Mouse (Mus musculus): ENCODE results near the gene Osbpl2. TPM values are rescaled to one million over a fixed set of nuclear protein-coding genes. Genes with fewer than 3 reads are reported as not detected.
A peak's percentile ranks its signal among the peaks of the same experiment; 100 is the strongest.

The Osbpl2 gene
- total RNA-seq, 2 experiments from 2014 or later = 16.9 to 18.8 TPM

DNA sequence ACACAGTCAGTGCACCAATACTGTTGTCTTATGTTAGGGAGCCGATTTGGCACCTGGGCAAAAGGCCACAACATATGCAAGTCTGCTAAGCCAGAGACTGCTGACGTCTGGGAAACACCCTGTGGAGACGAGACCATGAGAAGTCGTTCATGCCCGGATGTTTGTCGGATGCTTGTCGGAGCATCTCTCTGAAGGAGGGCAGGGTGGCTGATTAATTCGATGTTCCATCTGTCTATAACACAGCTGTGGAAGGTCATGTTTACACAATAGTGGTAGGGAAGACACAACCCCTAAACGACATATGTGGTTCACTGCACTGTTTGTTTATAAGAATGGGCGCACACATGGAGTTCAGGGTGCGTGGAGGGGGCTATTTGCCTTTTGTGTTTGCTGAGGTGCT, 81.6 kb downstream of the Osbpl2 start:
- DNase-seq (ENCODE audit: low spot score) = no peak

- DNase-seq (ENCODE audit: low spot score) = no peak
Observed at GRCm38 (mm10) chr2:180201303-180201702, 82.2 kb downstream of the Osbpl2 start.

DNA sequence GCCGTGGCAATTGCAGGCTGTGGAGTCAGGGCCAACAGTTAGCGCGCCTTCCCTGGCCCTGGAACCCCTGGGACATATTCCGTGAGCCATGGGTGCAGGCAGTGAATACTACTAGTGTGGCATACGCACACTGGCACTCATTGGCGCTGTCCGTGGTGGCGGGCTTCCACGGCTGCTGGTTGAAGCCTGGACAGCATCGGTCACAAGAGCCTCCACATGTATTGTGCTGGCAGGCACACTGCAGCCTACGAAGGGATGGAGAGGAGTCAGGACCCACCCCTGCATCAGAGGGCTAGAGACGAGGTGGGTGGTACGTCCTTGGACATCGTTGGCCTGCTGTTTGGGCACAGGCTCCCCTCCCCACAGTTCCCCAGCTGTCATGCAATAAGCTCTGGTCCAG, 83.2 kb downstream of the Osbpl2 start:
- DNase-seq (ENCODE audit: low spot score) = no peak

- DNase-seq (ENCODE audit: low spot score) = no peak
Observed at GRCm38 (mm10) chr2:180202805-180203204, 83.7 kb downstream of the Osbpl2 start.

- DNase-seq (ENCODE audit: low spot score) = no peak
Observed at GRCm38 (mm10) chr2:180204501-180204900, 85.4 kb downstream of the Osbpl2 start.

DNA sequence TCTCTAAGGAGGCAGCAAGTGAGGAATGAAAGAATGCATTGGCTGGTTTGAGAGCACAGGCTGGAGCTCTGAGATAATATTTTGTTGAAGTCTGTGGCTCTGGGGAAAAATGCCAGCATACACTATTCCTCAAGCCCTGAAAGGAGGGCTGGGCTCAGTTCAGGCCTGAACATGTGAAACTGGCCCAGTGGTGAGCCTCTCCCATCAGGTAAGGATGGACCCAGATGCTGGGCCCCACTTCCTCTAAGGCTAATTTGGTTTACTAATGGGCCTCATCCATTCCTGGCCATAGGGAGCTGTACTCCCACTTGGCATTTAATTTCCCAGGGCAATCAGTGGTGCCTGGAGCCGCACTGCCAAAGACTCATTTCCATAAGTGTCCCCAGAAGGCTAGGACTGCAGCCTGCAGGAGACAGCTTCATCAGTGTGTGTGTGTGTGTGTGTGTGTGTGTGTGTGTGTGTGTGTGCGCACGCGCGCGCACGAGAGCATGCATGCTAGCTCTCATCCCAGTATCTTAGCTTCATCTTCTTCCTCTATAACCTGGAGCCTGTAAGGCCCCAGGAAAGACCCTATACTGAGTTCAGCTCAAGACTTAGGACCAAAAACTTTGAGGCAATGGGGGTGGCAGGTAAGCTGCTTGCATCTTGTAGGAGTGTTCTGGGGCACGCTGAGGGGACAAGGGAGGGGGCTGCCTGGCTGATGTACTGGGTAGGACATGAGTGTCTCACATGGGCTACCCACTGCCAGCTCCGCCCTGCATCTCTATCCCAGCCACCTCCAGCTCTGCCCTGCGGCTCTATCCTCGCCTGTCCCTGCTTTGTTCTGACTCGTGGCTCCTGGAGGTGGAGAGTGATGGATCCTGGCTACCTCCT, 86.2 kb downstream of the Osbpl2 start:
- DNase-seq (ENCODE audit: low spot score) = no peak

GRCm38 (mm10) chr2:180205956-180206280, 86.8 kb downstream of the Osbpl2 start:
- no peak for DNase-seq (ENCODE audit: low spot score)

DNA sequence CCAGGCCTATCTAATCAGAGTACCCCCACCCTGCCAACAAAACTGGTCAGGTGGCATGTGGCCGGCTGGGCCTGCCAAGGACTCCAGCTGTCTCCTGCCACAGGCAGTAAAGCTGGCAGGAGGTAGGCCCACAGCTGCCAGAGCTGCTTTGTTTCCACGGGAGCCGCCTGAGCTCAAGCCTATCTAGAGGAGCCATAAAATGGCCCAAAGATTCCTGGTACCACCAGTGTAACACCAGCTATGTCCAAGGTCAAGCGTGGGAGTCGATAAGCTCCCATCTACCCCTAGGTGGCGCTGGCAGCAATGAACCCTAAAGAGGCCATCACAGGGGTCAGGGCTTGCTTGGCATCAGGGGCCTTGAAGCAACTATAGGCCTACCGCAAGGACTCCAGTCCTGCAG, 88.7 kb downstream of the Osbpl2 start:
- peak; percentile 67 for DNase-seq (ENCODE audit: low spot score)

DNA sequence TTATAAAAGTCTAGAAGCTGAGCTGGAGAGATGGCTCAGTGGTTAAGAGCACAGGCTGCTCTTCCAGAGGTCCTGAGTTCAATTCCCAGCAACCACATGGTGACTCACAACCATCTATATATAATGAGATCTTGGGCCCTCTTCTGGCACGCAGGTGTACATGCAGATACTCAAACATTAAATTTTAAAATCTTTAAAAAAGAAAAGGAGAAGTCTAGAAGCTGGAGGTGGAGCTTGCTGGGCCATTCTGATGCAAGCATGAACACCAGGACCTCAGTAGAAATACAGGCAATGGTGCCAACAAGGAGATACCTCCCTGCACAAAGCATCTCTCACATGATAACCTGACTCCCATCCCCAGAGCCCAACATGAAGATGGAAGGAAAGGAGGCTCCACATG, 89.9 kb downstream of the Osbpl2 start:
- DNase-seq (ENCODE audit: low spot score) = no peak

DNA sequence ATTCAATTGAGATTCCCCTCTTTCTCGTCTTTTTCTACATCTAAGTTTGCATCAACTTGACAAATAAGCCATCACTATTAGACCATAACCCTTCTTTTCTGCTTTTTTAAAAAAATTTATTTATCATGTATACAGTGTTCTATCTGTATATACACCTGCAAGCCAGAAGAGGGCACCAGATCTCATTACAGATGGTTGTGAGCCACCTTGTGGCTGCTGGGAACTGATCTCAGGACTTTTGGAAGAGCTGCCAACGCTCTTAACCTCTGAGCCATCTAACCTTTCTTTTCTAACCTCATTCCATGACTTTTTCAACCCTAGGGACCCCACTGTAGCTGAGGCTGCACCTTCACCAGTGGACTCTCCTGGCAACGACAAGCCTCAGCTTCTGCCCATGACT, 93.1 kb downstream of the Osbpl2 start:
- no peak for DNase-seq (ENCODE audit: low spot score)

Small RNAs within 50 kb of the gene (microRNA-seq; reads per million reads assigned to microRNA genes)
- not detected for gene Mir7005

Other genes starting within 250 kb of the Osbpl2 start
- 1 to 10 TPM; 7.7 to 8.3 TPM for gene Taf4, start 142.7 kb upstream of the Osbpl2 start, total RNA-seq (2021)
- gene Lsm14b, start 94.3 kb upstream of the Osbpl2 start, total RNA-seq (2021) = 10 to 100 TPM; 44.0 to 47.6 TPM
- 100 to 1,000 TPM; 147 to 149 TPM for gene Psma7, start 76.9 kb upstream of the Osbpl2 start, total RNA-seq (2021)
- 1 to 10 TPM; 1.8 to 2.0 TPM for gene Ss18l1, start 76.8 kb upstream of the Osbpl2 start, total RNA-seq (2021)
- gene Mtg2, start 48.7 kb upstream of the Osbpl2 start, total RNA-seq (2021) = 10 to 100 TPM; 15.0 to 15.3 TPM
- gene Hrh3, start 14.8 kb upstream of the Osbpl2 start, total RNA-seq (2021) = not detected
- gene Adrm1, start 52.2 kb downstream of the Osbpl2 start, total RNA-seq (2021) = 100 to 1,000 TPM; 114 to 119 TPM
- 10 to 100 TPM in 1 of 2 experiments, 1 to 10 TPM in 1; 9.6 to 10.6 TPM for gene Lama5, start 106.6 kb downstream of the Osbpl2 start, total RNA-seq (2021)
- 100 to 1,000 TPM; 355 to 460 TPM for gene Rps21, start 138.1 kb downstream of the Osbpl2 start, total RNA-seq (2021)
- 1 to 10 TPM; 8.2 to 9.1 TPM for gene Cables2, start 154.2 kb downstream of the Osbpl2 start, total RNA-seq (2021)
- not detected for gene Rbbp8nl, start 170.6 kb downstream of the Osbpl2 start, total RNA-seq (2021)
- gene Gata5, start 215.4 kb downstream of the Osbpl2 start, total RNA-seq (2021) = not detected